Mouse (Mus musculus): ENCODE data around the gene Pdgfc. TPM values are rescaled to one million over a fixed set of nuclear protein-coding genes. Genes with fewer than 3 reads are reported as not detected.

Pdgfc gene
- total and polyA plus RNA-seq, 2 experiments = 1.5 to 2.6 TPM

- Histone ChIP-seq H3K36me3 (ENCODE audit: control insufficient read depth, insufficient read depth, low read length) (no peaks in the 10 kb centered on the region), H3K27ac (replicated peaks; ENCODE audit: insufficient read depth, low read depth, low read length) (peak overlapping the region; percentile 50), H3K9ac (ENCODE audit: low read depth, low read length) (peak overlapping the region; percentile 78), H3K4me1 (ENCODE audit: control insufficient read depth, insufficient read depth, low read length) (no peaks in the 10 kb centered on the region; the same call in 1 of the 2 replicates), H3K79me2 (ENCODE audit: control insufficient read depth, insufficient read depth, low read length) (no peaks in the 10 kb centered on the region; the same call in 1 of the 2 replicates), H3K4me3 (ENCODE audit: insufficient read depth, low read depth, low read length) (peak overlapping the region; percentile 95), H3K27me3 (ENCODE audit: control insufficient read depth, insufficient read depth, low read length) (no peaks in the 10 kb centered on the region)
- WGBS = under 1% methylated on average over 34 of the region's 34 CpGs
- TF ChIP-seq CTCF (IDR thresholded peaks at IDR 0.05; ENCODE audit: low read depth, low read length) = no peak
- TF ChIP-seq POLR2A (IDR thresholded peaks at IDR 0.05; ENCODE audit: extremely low read depth, insufficient read depth, low read length) = no peak
- peak; percentile 64 for DNase-seq (ENCODE audit: extremely low read depth, low read depth, low spot score)
These were observed 1.2 kb downstream of the Pdgfc start for GRCm38 (mm10) chr3:81037312-81037859.

GRCm38 (mm10) chr3:81039131-81039653, 3.0 kb downstream of the Pdgfc start:
- H3K9ac ChIP-seq (ENCODE audit: low read depth, low read length) = no peak overlapping the region
- DNase-seq (ENCODE audit: extremely low read depth, low read depth, low spot score) = peak; percentile 63
- no peaks in the 10 kb centered on the region for H3K27me3 ChIP-seq (ENCODE audit: control insufficient read depth, insufficient read depth, low read length)
- no peak for TF ChIP-seq POLR2A (IDR thresholded peaks at IDR 0.05; ENCODE audit: extremely low read depth, insufficient read depth, low read length)
- peak; percentile 56 for TF ChIP-seq CTCF (IDR thresholded peaks at IDR 0.05; ENCODE audit: low read depth, low read length)
- no peak overlapping the region for H3K27ac ChIP-seq (replicated peaks; ENCODE audit: insufficient read depth, low read depth, low read length)
- 59% methylated on average over 2 of the region's 2 CpGs for WGBS
- no peaks in the 10 kb centered on the region; the same call in 1 of the 2 replicates for H3K4me1 ChIP-seq (ENCODE audit: control insufficient read depth, insufficient read depth, low read length)
- no peaks in the 10 kb centered on the region for H3K36me3 ChIP-seq (ENCODE audit: control insufficient read depth, insufficient read depth, low read length)
- H3K4me3 ChIP-seq (ENCODE audit: insufficient read depth, low read depth, low read length) = no peak overlapping the region
- no peaks in the 10 kb centered on the region; the same call in 1 of the 2 replicates for H3K79me2 ChIP-seq (ENCODE audit: control insufficient read depth, insufficient read depth, low read length)

- no peak for DNase-seq (ENCODE audit: extremely low read depth, low read depth, low spot score)
- H3K79me2 ChIP-seq (ENCODE audit: control insufficient read depth, insufficient read depth, low read length) = peaks cover 3% of the 10 kb centered on the region; the same call in 1 of the 2 replicates
- no peak overlapping the region for H3K27ac ChIP-seq (replicated peaks; ENCODE audit: insufficient read depth, low read depth, low read length)
- TF ChIP-seq CTCF (IDR thresholded peaks at IDR 0.05; ENCODE audit: low read depth, low read length) (no peak), POLR2A (IDR thresholded peaks at IDR 0.05; ENCODE audit: extremely low read depth, insufficient read depth, low read length) (no peak)
- no peak overlapping the region for H3K9ac ChIP-seq (ENCODE audit: low read depth, low read length)
- H3K4me3 ChIP-seq (ENCODE audit: insufficient read depth, low read depth, low read length) = no peak overlapping the region
- no peaks in the 10 kb centered on the region for H3K27me3 ChIP-seq (ENCODE audit: control insufficient read depth, insufficient read depth, low read length)
- no peaks in the 10 kb centered on the region; the same call in 1 of the 2 replicates for H3K4me1 ChIP-seq (ENCODE audit: control insufficient read depth, insufficient read depth, low read length)
- H3K36me3 ChIP-seq (ENCODE audit: control insufficient read depth, insufficient read depth, low read length) = no peaks in the 10 kb centered on the region
- 85% methylated on average over 2 of the region's 2 CpGs for WGBS
These were observed 8.6 kb downstream of the Pdgfc start for GRCm38 (mm10) chr3:81044653-81045343.

- Histone ChIP-seq H3K79me2 (ENCODE audit: control insufficient read depth, insufficient read depth, low read length) (peaks cover 3% of the 10 kb centered on the region; the same call in 1 of the 2 replicates), H3K27me3 (ENCODE audit: control insufficient read depth, insufficient read depth, low read length) (no peaks in the 10 kb centered on the region), H3K9ac (ENCODE audit: low read depth, low read length) (no peak overlapping the region), H3K4me3 (ENCODE audit: insufficient read depth, low read depth, low read length) (no peak overlapping the region), H3K4me1 (ENCODE audit: control insufficient read depth, insufficient read depth, low read length) (no peaks in the 10 kb centered on the region; the same call in 1 of the 2 replicates), H3K27ac (replicated peaks; ENCODE audit: insufficient read depth, low read depth, low read length) (no peak overlapping the region), H3K36me3 (ENCODE audit: control insufficient read depth, insufficient read depth, low read length) (no peaks in the 10 kb centered on the region)
- DNase-seq (ENCODE audit: extremely low read depth, low read depth, low spot score) = no peak
- TF ChIP-seq POLR2A (IDR thresholded peaks at IDR 0.05; ENCODE audit: extremely low read depth, insufficient read depth, low read length) (no peak), CTCF (IDR thresholded peaks at IDR 0.05; ENCODE audit: low read depth, low read length) (no peak)
- WGBS = 87% methylated on average over 5 of the region's 5 CpGs
These were observed 9.3 kb downstream of the Pdgfc start for GRCm38 (mm10) chr3:81045344-81046050.

GRCm38 (mm10) chr3:81046652-81047607, 10.7 kb downstream of the Pdgfc start:
- no peak overlapping the region for H3K4me3 ChIP-seq (ENCODE audit: insufficient read depth, low read depth, low read length)
- H3K27ac ChIP-seq (replicated peaks; ENCODE audit: insufficient read depth, low read depth, low read length) = no peak overlapping the region
- no peaks in the 10 kb centered on the region; the same call in 1 of the 2 replicates for H3K4me1 ChIP-seq (ENCODE audit: control insufficient read depth, insufficient read depth, low read length)
- H3K36me3 ChIP-seq (ENCODE audit: control insufficient read depth, insufficient read depth, low read length) = no peaks in the 10 kb centered on the region
- DNase-seq (ENCODE audit: extremely low read depth, low read depth, low spot score) = no peak
- no peaks in the 10 kb centered on the region for H3K27me3 ChIP-seq (ENCODE audit: control insufficient read depth, insufficient read depth, low read length)
- TF ChIP-seq CTCF (IDR thresholded peaks at IDR 0.05; ENCODE audit: low read depth, low read length) (no peak), POLR2A (IDR thresholded peaks at IDR 0.05; ENCODE audit: extremely low read depth, insufficient read depth, low read length) (no peak)
- WGBS = 69% methylated on average over 10 of the region's 10 CpGs
- peaks cover 3% of the 10 kb centered on the region; the same call in 1 of the 2 replicates for H3K79me2 ChIP-seq (ENCODE audit: control insufficient read depth, insufficient read depth, low read length)
- H3K9ac ChIP-seq (ENCODE audit: low read depth, low read length) = no peak overlapping the region

All from liver, adult 2 months (tissue).